Mouse (Mus musculus): ENCODE data around the gene Tmem217.

The Tmem217 gene

DNA sequence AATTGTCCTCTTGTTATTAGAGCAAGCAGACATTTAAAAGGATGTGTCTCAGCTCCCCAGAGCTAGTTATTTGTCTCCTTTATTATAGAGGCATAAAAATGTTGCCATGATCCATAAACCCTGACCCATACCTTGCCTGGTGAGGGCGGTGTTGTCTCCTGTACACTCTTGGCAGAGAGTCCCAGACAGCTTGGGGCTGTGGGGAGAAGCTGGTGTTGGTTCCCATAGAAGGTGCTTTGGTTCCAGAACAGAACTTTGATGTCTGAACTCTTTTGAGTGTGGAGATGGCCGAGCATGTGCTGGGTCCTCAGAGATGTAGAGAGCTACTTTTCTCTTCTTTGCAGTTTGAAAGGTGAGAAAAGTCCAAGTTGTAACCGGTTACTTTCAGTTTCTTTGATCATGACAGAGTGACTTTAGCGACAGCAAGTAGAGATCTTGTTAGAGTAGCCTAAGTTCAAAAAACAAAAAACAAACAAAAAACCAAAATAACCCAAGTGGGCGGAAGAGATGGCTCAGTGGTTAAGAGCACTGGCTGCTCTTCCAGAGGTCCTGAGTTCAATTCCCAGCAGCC is at the start of gene Tmem217:
TSS of gene Tmem217 (minus strand) at position 224 of the 571 bp plus-strand sequence.
- no peak for DNase-seq (ENCODE audit: low spot score in 2 of 2)

DNA sequence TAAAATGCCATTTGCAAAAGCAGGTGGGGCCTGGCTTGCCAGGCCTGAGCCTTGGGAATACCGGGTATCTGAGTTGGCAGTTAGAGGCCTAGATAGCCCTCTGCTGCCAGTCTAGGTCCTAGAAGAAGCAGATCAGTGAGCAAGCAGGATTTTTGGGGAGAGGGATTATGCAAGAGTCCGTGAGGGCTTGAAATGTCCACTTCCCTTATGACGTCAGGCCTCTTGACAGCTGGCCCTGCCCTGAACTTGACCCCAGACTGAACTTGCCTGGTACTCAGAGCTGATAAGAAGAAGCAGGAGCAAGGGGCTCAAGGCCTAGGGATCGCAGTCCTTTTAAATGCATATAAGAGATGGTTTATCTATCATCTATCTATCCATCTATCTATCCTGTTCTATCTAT is 49.2 kb upstream of the Tmem217 start:
- DNase-seq (ENCODE audit: low spot score in 2 of 2): no peak

DNA sequence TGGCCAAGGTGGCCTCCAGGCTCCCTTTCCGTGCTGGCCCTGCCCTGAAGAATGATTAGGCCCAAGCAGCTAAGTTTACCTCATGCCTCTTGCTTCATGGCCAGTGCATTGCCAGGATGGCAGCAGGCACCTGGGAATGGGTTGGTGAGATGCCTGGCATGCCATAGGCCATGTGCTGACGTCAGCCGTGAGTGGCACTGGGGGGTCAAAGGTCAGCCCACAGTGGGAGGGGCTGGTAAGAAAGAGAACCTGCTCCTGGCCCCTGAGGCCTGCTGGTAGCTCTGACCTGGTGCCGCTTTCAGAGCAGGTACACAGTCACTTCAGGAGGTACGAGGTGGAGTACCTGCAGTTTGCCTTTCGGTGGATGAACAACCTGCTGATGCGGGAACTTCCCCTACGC is 47.4 kb upstream of the Tmem217 start:
- DNase-seq (ENCODE audit: low spot score in 2 of 2): no peak

- DNase-seq (ENCODE audit: low spot score in 2 of 2): no peak
Measured at GRCm38 (mm10) chr17:29599051-29599450, 46.9 kb upstream of the Tmem217 start.

DNA sequence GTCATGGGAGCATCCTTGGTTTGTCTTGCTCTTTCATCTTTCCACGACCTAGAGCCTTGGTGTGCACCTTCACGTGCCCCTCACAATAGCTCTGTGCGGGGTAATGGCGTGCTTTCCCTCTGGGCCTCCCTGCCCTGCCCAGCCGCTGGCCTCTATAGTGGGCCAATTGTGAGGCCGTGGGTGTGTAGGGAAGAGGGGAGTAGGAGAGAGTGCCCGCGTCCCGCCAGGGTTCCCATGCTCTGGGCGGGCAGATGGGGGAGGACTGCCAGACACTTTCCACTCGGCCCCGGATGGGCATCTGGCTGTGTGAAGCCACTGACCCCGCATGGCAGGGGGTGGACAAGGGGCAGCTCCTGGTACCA is 44.6 kb upstream of the Tmem217 start:
- no peak for DNase-seq (ENCODE audit: low spot score in 2 of 2)

GRCm38 (mm10) chr17:29595891-29596770 is 43.9 kb upstream of the Tmem217 start:
- no peak for DNase-seq (ENCODE audit: low spot score in 2 of 2)

DNA sequence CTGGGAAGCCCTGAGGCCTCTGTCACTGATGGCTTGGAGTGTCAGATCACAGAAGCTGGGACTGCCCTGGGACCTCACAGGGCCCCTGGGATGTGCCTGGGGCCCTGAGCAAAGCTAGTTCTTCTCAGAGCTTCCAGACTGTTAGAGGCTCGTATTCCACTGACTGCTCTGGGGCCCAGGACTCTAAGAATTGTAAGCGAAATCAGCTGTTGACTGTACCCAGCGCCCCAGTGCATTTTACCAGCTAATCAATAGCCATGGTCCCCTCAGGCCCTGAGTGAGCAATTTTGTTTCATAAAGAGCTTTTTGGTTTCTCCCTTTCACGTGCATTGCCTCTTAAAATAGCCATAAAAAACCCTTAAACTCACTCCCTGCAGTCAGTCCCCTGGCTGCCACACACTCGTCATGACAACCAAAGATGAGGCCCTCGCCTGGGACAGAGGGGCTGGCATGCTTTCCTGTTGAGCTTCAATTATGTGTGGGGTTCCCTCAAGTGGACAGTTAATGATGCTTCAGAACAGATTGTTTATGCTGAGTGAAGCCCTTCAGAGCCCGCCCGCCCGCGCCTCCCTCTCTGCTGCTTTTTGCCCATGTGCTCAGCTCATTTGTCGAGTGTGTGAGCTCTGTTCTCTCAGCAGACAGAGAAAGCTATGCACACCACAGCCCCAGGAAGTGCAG is 37.2 kb upstream of the Tmem217 start:
- no peak for DNase-seq (ENCODE audit: low spot score in 2 of 2)

- no peak for DNase-seq (ENCODE audit: low spot score in 2 of 2)
Measured at GRCm38 (mm10) chr17:29586921-29587320, 34.7 kb upstream of the Tmem217 start.

- no peak for DNase-seq (ENCODE audit: low spot score in 2 of 2)
Measured at GRCm38 (mm10) chr17:29585446-29585845, 33.3 kb upstream of the Tmem217 start.

GRCm38 (mm10) chr17:29584737-29585136 is 32.6 kb upstream of the Tmem217 start:
- no peak for DNase-seq (ENCODE audit: low spot score in 2 of 2)

DNA sequence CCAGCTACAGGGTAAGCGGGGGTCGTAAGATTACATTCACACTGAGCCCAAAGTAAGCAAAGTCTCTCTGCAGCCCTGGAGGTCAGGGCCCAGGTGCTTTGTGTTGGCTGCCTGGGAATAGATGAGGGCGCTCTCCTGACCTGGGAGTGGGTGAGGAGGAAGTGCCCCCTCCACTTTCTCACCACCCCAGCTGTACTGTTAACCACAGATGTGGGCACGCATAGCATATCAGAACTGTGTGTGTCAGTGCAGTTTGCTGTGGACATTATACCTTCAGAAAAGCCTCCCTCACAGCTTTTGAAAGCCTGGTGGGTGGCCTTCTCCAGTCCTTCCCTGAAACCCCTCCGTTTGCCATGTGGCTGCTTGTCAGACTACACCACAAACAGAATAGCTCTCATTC is 32.1 kb upstream of the Tmem217 start:
- no peak for DNase-seq (ENCODE audit: low spot score in 2 of 2)

DNA sequence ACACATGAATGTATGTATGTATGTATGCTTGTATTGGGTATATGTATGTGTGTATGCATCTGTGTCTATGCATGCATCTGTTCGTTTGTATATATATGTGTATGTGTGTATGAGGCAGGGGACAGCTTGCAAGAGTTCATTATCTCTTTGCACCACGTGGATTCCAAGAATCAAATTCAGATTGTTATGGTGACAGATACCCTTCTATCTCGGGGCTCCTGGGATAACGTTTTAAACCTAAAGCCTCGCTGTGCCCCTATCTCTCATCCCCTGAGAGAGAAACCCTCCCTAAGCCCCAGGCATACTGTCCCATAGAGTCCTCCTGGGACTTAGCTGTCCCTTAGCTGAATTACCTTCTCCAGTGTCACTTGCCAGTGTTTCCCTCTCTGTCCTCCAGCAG is 31.4 kb upstream of the Tmem217 start:
- DNase-seq (ENCODE audit: low spot score in 2 of 2): no peak

GRCm38 (mm10) chr17:29579579-29580126 is 27.5 kb upstream of the Tmem217 start:
- no peak for DNase-seq (ENCODE audit: low spot score in 2 of 2)

GRCm38 (mm10) chr17:29569831-29570230 is 17.6 kb upstream of the Tmem217 start:
- DNase-seq (ENCODE audit: low spot score in 2 of 2): no peak

GRCm38 (mm10) chr17:29568435-29568834 is 16.2 kb upstream of the Tmem217 start:
- no peak for DNase-seq (ENCODE audit: low spot score in 2 of 2)

DNA sequence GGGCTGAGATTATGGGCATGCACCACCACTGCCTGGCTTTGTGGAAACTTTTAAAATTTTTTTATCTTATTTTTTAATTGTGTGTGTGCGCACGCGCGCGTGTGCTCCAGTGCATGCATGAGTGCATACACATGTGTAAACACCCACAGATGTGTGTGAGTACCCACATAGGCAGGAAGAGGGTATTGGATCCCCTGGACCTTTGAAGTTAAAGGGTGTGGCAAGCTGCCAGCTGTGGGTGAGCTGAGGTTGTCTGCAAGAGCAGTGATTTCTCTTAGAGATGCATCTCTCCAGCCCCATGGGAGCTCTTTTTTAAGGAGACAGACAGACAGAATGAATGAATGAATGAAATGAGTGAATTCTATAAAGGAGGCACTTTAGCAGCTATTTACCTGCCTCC is 13.3 kb upstream of the Tmem217 start:
- DNase-seq (ENCODE audit: low spot score in 2 of 2): no peak

DNA sequence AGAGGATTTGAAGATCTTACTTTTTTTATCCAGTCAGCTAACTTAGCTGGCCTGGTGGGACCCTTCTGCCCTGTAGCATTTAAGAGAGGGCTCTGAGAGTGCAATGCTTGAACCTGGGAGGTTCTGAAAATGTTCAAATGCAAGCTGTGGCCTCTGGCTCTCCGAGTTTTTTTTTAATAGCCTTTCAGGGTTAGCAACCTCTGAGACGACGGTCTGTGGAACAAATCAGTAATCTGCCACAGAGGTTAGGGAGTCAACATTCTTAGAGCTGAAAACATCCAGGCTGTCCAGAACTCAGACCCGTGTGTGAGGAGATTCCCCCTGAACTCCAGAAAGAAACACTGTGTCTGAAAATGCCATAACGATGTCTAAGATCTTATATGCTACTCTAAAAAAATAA is 6.3 kb upstream of the Tmem217 start:
- DNase-seq (ENCODE audit: low spot score in 2 of 2): no peak

DNA sequence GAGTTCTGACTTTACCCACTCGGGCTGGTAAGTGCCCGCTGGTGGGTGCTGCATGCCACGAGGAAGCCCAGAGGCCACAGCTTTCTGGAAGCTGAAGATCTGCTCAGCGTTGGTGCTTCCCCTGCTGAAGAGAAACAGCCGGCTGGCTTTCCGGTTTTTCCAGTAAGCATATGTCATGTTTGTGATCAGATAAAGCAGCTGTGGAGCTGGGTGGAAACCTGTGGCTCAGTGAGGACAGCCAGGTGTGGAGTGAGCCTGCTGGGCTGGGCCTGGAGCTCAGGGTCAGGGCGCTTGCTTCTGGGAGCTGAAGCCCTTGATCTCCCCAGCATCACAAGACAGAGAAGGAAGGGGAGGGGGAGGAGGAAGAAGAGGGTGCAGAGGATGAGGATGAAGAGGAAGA is 4.7 kb upstream of the Tmem217 start:
- peak; percentile 29 to 47 for DNase-seq (ENCODE audit: low spot score in 2 of 2)

DNA sequence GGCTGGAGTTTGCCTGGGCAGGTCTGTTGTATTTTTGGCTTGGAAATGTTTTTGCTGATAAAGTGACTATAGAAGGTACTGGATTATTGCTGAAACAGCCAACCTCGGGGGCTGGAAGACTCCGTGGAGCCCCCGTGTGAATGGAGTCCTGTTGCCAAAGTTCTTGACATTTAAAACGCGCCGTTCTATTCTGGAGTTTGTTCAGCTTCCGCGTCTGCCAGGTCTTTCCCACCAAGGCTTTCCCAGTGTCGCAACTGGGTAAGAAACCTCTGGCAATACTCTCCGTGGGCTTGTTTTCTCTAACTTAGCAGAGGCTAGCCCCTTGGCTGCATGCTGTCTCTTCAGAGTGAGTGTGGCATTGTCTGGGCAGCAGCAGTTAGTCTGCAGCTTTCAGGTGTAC is 4.3 kb upstream of the Tmem217 start:
- DNase-seq (ENCODE audit: low spot score in 2 of 2): no peak

DNA sequence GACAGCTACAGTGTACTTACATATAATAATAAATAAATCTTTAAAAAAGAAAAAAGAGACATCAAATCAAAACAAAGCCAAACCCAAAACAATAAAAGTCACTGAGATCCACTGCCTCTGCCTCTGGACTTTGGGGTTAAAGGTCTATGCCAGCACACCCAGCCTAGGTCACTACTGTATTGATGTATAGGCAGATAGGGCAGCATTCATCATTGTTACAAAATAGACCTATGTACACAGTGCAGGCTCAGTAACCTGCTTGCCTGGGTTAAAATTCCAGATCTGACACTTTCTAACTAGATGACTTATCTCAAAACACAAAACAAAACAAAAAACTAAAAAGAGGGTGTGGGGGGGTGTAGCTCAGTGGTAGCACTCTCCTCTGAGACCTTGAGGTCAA is 2.0 kb upstream of the Tmem217 start:
- no peak for DNase-seq (ENCODE audit: low spot score in 2 of 2)

DNA sequence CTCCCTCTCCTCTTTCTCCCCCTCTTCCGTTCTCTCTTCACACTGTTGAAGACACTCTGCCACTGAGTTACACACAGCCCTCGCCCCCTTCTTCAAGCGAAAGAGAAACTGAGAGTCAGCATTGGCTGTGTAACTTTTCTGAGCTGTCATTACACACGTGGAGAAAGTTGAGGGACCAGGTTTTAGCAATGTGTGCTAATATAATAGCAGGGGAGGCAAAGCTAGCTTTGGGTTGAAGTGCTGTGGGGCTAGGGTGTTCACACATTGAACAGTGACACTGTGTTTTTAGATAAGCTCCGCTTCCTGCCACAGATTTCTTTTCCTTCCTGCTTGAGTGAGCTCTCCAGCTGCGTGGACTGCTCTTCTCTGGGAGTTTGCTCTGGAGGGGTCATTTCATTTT is 1.2 kb downstream of the Tmem217 start:
- no peak for DNase-seq (ENCODE audit: low spot score in 2 of 2)

DNA sequence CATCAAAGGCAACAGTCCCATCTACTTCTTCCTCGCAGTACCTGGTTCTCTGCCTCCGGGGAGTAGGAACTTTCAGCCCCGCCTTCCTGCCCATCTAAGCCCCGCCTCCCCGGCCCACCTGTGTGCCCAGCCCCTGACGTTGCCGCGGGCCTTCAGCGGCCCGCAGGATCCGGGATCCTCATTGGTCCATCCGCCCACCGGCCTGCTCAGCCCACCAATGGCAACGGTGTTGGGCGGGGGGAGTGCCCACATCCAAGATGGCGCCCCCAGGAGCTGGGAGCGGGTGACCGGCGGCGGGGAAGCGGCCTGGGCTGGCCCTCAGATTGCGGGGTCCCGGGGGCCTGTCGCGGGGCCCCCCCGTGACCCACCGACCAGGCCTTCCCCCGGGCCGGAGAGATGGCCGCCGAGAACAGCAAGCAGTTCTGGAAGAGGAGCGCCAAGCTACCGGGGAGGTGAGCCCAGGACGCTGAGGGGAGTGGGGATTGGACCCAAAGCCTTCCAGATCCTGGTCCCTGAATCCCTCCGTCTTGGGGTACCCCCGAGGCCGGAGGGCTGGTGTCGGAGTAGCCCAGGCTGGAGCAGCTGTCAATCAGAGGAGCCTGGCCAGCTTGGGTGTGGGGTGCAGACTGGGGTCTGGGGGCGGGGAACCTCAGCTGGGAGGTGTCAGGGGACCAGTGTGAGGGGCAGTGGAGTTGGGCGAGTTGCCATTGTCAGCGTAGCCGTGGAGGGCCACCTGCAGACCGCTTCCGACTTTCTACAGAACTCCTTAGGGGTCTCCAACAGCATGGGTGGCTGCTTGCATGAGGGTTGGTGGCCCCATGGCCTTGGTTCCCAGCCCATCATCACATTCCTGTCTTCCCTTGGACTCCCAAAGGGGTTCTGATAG is 2.4 kb downstream of the Tmem217 start, which contains the start of the genes Gm17657 and Tbc1d22b:
TSS of gene Gm17657 (minus strand) at position 96 of the 886 bp plus-strand sequence.
TSS of gene Tbc1d22b (plus strand) at position 243 of the 886 bp plus-strand sequence.
- peak; percentile 89 to 91 for DNase-seq (ENCODE audit: low spot score in 2 of 2)
